In the genomic region with DNA sequence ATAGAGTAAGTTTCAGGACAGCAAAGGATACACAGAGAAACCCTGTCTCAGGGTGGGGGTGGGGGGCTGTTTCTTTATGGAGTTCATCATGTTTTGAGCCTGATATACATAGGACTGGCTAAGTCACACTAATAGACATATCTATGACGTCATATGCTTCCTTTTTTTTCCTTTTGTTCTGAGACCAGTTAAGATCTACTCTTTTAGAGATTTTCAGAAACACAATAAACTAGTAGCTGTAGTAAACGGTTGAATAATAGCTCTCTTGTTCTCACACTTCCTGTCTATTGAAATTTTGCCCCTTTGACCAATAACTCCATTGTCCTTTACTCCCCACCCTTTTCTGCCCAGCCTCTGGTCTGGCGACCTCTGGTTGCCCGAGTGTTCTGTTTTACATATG, we compare ENCODE assay signal across 24 mouse cellular contexts.
"Had no signal": no experiment of that assay in that cellular context is flagged by ENCODE, and none has a peak within 500 bp of the region (broad histone marks: within the 10 kb centered on the region; RNA-seq: fewer than 3 reads in every experiment).

No protein-coding gene starts in this region.

- H3K27ac ChIP-seq: gastrocnemius, adult 2 months; heart, embryonic 10.5 days; hindbrain, embryonic 10.5 days; hindbrain, embryonic 12.5 days; hindbrain, embryonic 15.5 days; hindbrain, postnatal 0 days; limb, embryonic 13.5 days; limb, embryonic 15.5 days; liver, embryonic 12.5 days; liver, embryonic 14.5 days had no signal

- DNase-seq: gastrocnemius, adult 2 months; gastrocnemius, postnatal 10 days; gastrocnemius, postnatal 25 days; heart, adult 18-20 months; heart, postnatal 10 days; heart, postnatal 4 days; kidney, adult 11 months; kidney, adult 8-10 months; kidney, postnatal 10 days; kidney, postnatal 25 days; layer of hippocampus, adult 9-11 months; layer of hippocampus, postnatal 36 days; left cerebral cortex, postnatal 4 days had no signal

- H3K36me3 ChIP-seq: heart, embryonic 10.5 days; heart, embryonic 12.5 days; hindbrain, embryonic 10.5 days; hindbrain, embryonic 12.5 days; hindbrain, embryonic 15.5 days; limb, embryonic 13.5 days; limb, embryonic 15.5 days; liver, embryonic 12.5 days had no signal

- H3K4me2 ChIP-seq: heart, embryonic 12.5 days; hindbrain, embryonic 12.5 days; hindbrain, embryonic 15.5 days; limb, embryonic 13.5 days; limb, embryonic 15.5 days; liver, embryonic 12.5 days had no signal

- H3K4me1 ChIP-seq: heart, embryonic 10.5 days; heart, embryonic 12.5 days; hindbrain, embryonic 15.5 days; limb, embryonic 15.5 days; liver, embryonic 12.5 days had no signal

- H3K27me3 ChIP-seq: heart, embryonic 12.5 days; hindbrain, embryonic 12.5 days; hindbrain, embryonic 15.5 days; limb, embryonic 13.5 days; limb, embryonic 15.5 days; liver, embryonic 12.5 days had no signal

- ATAC-seq: hindbrain, postnatal 0 days; intestine, embryonic 16.5 days; liver, embryonic 12.5 days had no signal

- H3K4me3 ChIP-seq: gastrocnemius, adult 2 months; heart, embryonic 10.5 days; heart, embryonic 12.5 days; hindbrain, embryonic 10.5 days; hindbrain, embryonic 12.5 days; hindbrain, embryonic 15.5 days; limb, embryonic 13.5 days; limb, embryonic 15.5 days; liver, embryonic 12.5 days had no signal

- H3K9me3 ChIP-seq: heart, embryonic 10.5 days; heart, embryonic 12.5 days; hindbrain, embryonic 15.5 days; limb, embryonic 15.5 days; liver, embryonic 12.5 days had no signal

- H3K9ac ChIP-seq: heart, embryonic 12.5 days; hindbrain, embryonic 12.5 days; hindbrain, embryonic 15.5 days; limb, embryonic 13.5 days; limb, embryonic 15.5 days; liver, embryonic 12.5 days; liver, embryonic 14.5 days had no signal
